Mouse (Mus musculus): ENCODE measurements around the gene Tsfm.

- TF ChIP-seq CTCF (IDR thresholded peaks at IDR 0.05) (no peak), EP300 (IDR thresholded peaks at IDR 0.05) (no peak)
Observed at GRCm38 (mm10) chr10:127078001-127078676, 47.5 kb upstream of the Tsfm start.
